Mouse (Mus musculus) MEL (cell line): ENCODE results near the gene Ccr2.

ENCODE experiments used
- BHLHE40 ChIP-seq: IDR thresholded peaks from 2 replicates; pipeline ENCODE4 v1.6.1; 2012; ENCODE audit warnings: low read depth, mild to moderate bottlenecking, inconsistent platforms, low read length, improper control_type of control experiment, borderline replicate concordance
- CHD2 ChIP-seq: IDR thresholded peaks from 2 replicates; pipeline ENCODE4 v1.6.1; 2011; ENCODE audit warnings: low read length, improper control_type of control experiment
- CTCF ChIP-seq, 3 experiments: IDR thresholded peaks in 2 of 3; conservative IDR thresholded peaks in 1 of 3; 2 replicates each; pipeline ENCODE4 v1.5.1; 2011 to 2012; ENCODE audit warnings: low read length in 3 of 3, low read depth in 2 of 3, mild to moderate bottlenecking in 2 of 3, improper control_type of control experiment in 1 of 3, inconsistent platforms in 1 of 3, mixed read lengths in 1 of 3, moderate library complexity in 1 of 3; ENCODE audit not compliant: control insufficient read depth in 1 of 3, insufficient read depth in 1 of 3, poor library complexity in 1 of 3, severe bottlenecking in 1 of 3
- E2F4 ChIP-seq: IDR thresholded peaks from 2 replicates; pipeline ENCODE4 v1.6.1; 2011; ENCODE audit warnings: low read depth, low read length, improper control_type of control experiment, borderline replicate concordance
- EP300 ChIP-seq, 2 experiments: IDR thresholded peaks; 2 replicates each; pipeline ENCODE4 v1.6.1; 2011; ENCODE audit warnings: improper control_type of control experiment in 2 of 2, low read length in 2 of 2, low read depth in 1 of 2, mild to moderate bottlenecking in 1 of 2
- HCFC1 ChIP-seq: IDR thresholded peaks from 2 replicates; pipeline ENCODE4 v1.6.1; 2012; ENCODE audit warnings: low read depth, mild to moderate bottlenecking, inconsistent platforms, low read length, improper control_type of control experiment, moderate library complexity
- MAFK ChIP-seq: IDR thresholded peaks from 2 replicates; pipeline ENCODE4 v1.6.1; 2011; ENCODE audit warnings: low read depth, mild to moderate bottlenecking, low read length, improper control_type of control experiment, borderline replicate concordance
- POLR2A ChIP-seq, 2 experiments: IDR thresholded peaks; 2 replicates each; pipeline ENCODE4 v1.6.1; 2011 to 2012; ENCODE audit warnings: low read length in 2 of 2, mild to moderate bottlenecking in 2 of 2, control low read depth in 1 of 2, improper control_type of control experiment in 1 of 2, low read depth in 1 of 2, moderate library complexity in 1 of 2; ENCODE audit not compliant: control insufficient read depth in 1 of 2, insufficient read depth in 1 of 2, poor library complexity in 1 of 2
- POLR2AphosphoS2 ChIP-seq: IDR thresholded peaks from 2 replicates; pipeline ENCODE4 v1.6.1; 2011; ENCODE audit warnings: low read length, improper control_type of control experiment
- TAL1 ChIP-seq: IDR thresholded peaks from 2 replicates; pipeline ENCODE4 v1.6.1; 2012; ENCODE audit warnings: mild to moderate bottlenecking, inconsistent platforms, low read length, moderate library complexity, mixed read lengths
- USF1 ChIP-seq: IDR thresholded peaks from 2 replicates; pipeline ENCODE4 v1.6.1; 2014; ENCODE audit warnings: low read depth, mild to moderate bottlenecking, inconsistent platforms, low read length, improper control_type of control experiment, moderate library complexity

DNA sequence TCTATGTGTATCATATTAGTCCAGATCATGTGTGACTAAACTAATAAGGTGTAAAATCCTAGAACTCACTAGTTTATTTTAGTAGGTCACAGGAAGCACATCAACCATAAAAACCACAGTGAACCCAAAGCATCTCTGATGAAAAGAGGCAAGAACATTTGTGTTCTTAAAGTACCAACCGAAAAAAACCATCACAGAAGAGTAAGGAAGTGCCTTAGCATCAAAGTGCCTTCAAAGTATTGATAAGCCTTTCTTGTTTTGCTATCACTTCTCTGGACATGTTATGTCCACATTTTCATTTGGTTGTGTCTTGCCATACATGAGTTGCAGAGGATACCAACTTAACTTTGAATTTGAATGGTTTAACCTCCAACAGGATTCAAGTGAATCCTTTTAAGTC lies 1.4 kb upstream of the Ccr2 start:
- TF ChIP-seq CTCF (IDR thresholded peaks at IDR 0.05 in 2 of 3, conservative IDR thresholded peaks at IDR 0.05 in 1 of 3; ENCODE audit: control insufficient read depth in 1 of 3, insufficient read depth in 1 of 3, low read depth in 2 of 3, low read length in 3 of 3, poor library complexity in 1 of 3, severe bottlenecking in 1 of 3) (no peak), EP300 (IDR thresholded peaks at IDR 0.05; ENCODE audit: low read depth in 1 of 2, low read length in 2 of 2) (peak; percentile 68 to 69), CHD2 (no peak), HCFC1 (no peak), POLR2A (IDR thresholded peaks at IDR 0.05; ENCODE audit: control insufficient read depth in 1 of 2, insufficient read depth in 1 of 2, low read depth in 1 of 2, low read length in 2 of 2, poor library complexity in 1 of 2) (no peak), MAFK (no peak), USF1 (no peak), TAL1 (no peak), BHLHE40 (no peak), E2F4 (no peak), POLR2AphosphoS2 (no peak)
